Mouse (Mus musculus): Measurements from ENCODE around the gene Npas2.
A peak's percentile ranks its signal among the peaks of the same experiment; 100 is the strongest.

Gene Npas2

DNA sequence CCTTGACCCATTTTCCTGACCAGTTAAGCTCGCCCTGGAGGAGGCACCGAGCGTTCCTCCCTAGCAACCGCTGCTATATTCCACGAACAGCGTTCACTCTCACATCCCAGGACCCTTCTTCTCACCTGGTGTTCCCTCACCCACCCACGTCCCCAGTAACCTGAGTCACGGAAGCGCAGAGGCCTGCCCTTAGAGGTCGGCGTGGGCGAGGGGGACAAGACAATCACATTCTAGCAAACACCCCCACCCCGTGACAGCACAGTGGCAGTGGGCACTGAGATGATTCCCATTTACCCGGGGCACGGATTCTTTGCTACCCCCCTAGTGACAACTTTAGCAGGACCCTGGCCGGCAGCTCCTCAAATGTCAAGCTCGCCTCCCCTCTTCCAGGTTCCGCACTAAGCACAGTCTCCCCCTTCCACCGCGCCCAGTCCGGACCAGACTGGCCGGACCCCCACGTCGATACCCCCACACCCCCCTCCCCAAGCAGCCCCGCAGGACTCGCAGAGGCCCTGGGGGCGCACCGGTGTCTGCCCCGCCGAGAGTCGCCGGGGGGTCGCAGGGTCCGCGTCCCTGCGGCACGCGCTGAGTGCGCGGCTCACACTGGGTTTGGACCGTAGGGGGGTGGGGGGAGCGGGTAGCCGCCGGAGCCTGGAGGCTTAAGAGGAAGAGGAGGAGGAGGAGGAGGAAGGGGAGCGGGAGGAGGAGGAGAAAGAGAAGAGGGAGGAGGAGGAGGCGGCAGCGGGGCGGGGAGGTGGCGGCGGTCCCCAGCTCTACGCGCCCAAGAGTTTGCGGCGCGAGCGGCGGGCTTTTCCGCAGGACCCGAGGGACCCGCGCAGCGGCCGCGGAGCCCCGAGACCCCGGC lies at the start of gene Npas2:
Gene Npas2 (plus strand): TSS at position 735 of the 865 bp plus-strand sequence.
- DNase-seq = peak; percentile 52 to 58

DNA sequence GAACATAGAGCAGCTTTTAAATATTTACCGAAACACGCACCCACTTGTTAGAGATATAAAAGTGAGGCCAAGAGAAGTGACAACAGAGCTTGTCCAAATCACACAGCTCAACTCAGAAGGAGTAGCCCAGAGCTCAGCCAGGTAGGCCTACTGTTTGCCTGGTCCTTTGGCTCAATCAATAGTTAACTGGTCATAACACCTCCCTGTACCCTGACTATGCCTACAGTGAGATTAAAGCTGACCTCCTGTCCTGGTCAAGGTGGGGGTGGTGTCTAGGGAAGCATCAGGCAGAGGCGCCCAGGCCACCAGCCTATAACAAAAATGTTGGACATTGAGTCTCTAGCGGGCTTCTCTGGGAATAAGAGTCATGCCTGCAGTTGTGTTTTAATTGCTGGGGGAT lies 36.8 kb upstream of the Npas2 start:
- no peak for DNase-seq

DNA sequence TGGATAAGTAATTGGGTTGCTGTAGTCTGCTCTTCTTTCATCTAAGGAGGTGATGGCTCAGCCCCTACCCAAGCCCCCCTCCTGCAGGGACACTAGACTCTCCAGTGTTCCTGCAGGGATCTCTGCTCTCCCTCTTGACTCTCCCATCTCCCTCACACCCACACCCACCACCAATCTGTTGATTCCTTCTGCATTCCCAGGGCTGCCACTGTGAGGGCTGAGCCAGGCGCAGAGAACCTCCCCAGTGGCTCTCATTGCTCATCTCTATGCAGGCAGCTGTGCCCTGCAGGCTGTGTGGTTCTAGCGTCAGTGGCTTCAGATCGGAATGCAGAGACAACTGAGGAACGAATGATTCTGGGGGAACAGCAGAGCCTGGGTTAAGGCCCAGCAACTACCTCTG lies 33.4 kb upstream of the Npas2 start:
- DNase-seq = no peak

DNA sequence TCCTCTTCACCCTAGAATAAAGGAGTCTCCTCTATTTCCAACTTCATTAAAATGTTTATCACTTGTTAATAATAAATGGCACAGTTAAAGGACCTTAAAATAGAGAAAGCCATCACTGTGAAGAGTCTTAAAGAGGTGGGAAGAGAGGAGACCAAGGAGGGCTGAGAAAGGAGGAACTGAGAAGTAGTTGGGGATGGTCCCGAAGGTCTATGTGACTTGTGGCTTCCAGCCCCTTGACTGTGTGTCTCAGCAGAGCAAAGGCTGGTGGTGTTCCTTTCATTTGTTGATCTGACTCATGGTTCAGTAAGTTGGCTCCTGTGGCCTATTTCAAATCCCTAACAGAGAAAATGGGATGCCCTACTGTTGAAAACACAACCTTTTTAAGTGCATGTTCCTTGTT lies 30.5 kb upstream of the Npas2 start:
- DNase-seq = no peak

DNA sequence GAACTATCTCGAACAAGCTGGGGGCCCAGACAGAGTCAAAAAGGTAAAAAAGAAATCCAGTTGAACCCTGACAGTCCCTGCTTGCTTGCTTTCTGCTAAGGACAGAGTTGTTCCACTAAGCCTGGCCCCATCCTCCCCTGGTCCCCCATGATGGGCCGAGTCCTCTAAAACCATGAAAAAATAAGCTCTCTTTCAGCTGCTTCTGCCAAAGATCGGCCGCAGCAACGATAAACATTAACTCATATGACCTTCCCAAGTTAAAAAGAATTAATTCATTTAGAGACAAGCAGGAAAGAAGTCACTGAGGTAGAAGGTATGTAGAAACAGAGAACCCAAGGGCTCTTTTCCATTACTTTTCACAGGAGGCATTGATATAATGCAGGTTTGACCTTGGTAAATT lies 16.8 kb upstream of the Npas2 start:
- DNase-seq = no peak

DNA sequence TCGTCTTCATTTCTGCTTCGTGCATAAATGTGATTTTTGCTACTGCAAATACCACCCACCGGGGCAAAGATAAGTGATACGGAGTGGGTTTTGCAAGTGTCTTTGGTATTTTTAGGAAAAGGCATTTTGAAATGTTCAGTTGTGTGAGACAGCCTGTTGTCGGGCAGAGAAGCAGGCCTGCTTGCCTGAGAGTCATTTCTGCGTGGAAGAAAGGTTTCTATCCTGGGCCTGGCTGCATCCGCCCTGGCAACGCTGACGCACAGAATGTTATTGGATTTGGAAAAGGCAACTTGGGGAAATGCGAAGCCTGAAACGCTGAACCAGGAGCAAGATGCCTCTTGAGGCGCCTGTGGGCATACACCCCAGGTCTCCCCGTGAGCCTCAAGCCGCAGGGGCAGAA lies 16.3 kb upstream of the Npas2 start:
- DNase-seq = no peak

DNA sequence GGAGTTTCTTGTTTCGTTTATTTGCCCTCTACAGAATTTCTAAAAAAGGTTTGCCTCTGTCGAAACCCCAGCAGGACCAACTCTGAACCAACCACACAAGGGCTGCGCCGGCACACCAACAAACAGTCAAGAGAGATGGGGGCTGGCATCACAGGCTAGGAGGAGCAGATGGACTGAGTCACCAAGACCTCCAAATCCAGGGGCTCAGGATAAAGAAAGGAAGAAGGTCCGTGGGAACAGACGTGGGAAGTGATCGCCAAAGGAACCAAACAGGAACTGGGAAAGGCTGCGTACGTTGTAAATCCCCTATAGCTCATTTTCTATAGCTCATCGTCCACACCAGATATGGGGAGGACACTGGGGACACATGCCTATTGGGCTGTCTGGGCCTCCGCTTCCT lies 13.7 kb upstream of the Npas2 start:
- no peak for DNase-seq

DNA sequence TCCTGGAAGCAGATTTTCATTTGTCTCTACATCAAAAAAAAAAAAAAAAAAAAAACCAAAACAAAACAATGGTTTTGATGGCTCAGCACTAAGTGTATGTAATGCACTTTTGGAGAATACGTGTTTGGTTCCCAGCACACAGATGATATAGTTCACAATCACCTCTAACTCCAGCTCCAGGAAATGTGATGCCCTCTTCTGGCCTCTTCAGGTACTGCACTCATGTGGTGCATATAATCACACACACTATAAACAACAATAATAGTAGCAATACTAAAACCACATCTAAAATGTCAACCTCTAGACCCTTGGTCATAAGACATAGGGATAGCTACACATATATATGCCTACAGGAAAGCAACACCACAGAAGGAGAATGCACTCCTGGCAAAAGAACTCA lies 13.0 kb upstream of the Npas2 start:
- no peak for DNase-seq

DNA sequence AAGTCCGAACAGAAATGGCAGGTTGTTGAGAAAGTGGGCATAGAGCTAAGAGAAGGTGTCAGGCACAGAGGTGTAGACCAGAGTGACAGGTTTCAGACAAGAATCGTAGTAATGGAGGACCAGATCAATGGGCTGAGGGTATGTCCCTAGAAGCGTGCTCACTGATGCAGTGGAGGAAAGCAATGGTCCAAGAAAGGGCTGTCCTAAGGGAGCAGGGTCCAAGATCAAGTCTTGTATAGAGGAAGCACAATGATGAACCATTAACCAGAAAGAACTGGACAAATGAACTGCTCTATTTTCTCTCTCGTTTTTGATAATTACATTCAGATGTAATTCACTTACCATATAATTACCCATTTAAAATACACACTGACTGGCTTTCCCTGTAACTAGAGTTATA lies 11.6 kb upstream of the Npas2 start:
- DNase-seq = no peak

DNA sequence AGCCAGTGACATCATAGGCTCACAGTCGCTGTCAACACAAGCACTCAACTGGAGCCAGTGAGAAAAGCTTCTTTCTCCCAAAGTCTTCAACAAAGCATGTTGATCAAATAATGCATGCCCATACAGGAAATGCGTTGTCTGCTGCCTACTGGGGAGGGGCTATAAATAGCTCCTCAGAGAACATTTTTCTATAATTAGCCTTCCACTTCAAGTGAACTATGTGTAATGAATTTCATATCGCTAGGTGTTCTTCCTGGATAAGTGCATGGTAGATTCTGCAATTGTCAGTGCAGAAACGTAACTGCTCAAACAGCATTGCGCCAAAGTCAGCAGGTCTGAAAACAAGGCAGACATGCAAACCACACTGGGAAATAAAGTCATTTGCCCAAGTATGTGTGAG lies 7.7 kb upstream of the Npas2 start:
- DNase-seq = no peak

DNA sequence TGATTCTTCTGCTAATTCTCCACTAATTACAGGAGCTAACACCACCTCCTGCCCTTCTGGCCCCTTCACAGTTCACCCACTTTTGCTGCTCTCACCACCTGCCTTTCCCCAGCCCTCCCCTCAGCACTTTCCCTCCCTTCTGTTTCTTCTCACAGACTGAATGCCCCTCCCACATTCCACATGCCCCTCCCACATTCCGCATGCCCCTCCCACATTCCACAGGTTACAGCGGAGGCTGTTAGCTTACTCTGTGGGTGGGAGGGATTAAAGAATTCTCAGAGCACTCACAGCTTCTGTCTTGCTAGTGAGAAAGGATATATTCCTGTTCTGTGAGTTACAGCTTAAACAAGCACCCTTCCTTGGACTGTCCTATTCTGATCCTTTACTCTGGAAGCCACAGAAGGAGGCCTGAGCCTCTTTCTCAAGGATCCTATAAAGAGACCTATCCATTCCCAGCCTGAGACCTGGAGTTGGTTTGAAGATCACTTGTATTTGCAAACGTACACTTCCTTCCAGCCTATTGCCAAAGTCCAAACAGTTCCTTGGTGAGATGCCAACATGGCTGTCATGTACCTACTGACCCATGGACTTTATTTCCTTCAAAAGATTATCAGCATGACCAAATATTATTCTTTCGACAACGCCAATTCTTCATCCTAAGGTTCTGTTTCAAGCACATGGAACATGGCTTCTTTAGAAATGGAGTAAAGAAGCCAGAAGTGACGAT lies 6.7 kb upstream of the Npas2 start:
- DNase-seq = peak; percentile 29 to 48

DNA sequence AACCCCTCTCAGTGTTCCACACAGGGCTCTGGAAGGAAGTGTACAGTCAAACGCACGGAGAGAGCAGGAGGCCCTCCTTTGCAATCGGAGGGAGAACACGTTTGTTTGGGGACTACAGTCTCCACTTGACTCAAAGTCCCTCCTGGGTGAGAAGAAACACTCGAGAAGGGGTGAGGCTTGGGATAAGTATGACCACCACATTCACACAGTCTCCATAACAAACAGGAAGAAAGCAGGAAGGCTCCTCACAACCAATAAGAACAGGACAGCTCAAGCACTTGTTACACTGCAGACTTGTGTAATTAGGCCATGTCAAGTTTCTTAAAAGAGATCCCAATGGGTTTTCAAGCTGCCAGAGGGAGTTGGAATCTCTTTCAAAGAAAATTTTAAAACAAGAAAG lies 2.4 kb upstream of the Npas2 start:
- no peak for DNase-seq

DNA sequence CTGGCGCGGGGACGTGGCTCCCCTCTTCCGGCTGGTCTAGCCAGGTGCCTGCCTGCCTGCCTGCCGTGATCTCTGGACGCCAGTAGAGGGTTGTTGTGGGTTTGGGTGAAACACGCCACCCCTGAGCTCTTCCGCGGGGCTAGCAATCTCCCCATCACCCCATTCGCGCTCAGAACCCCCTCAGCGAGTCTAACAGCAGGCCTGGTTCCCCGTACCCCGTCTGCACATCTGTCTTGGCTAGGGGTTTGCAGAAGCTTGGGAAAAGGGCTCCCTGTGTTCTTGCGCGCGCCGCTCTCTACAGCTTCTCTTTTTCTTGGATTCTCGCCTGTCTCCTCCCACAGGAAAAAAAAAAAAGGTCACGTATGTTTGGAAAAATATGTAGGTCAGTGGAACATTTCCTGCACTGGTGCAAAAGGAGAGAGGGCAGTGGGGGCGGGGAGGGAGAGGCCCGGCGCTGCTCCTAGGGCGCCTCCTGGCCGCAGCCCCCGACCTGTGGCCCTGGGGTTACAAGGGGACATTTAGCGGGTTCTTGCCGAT lies 1.0 kb upstream of the Npas2 start:
- DNase-seq = peak; percentile 77 to 87

DNA sequence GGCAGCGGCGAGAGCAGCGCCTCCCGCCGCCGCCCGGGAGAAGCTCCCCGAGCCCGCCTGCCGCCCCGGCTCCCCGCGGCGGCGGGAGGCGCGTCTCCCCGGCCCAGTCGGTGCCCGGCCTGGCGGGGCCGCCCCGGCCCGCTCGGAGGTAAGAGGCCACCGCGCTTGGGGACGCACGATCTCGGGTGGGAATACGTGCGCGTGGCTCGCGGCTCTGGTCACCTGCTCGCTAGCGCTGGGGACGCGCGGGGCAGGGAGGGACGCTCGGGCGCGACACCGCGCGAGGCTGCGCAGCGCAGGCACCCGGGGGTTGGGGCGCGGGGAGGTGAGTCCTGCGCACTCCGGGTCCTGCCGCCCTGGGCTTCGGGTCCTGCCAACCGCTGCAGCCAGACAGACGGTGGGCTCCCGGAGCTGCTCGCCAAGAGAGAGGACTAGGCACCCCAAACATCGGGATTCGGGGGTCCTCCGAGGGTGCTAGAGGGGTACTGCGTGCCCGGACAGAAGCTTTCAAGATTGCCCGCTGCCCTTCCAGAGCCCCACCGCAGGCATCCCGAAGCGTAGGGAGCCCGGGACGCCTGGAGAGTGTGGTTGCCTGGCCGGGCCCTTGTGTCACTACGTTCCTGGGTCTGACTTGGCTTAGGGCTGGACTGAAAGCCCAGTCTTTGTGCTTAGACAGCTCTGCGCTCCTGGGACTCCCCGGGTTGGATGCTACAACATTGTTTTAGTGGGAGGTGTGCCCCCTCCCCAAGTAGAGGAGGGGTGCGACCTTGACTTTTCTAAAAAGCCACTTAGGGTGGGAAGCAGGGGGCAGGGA lies 538 bp downstream of the Npas2 start:
- peak; percentile 55 to 57 for DNase-seq

DNA sequence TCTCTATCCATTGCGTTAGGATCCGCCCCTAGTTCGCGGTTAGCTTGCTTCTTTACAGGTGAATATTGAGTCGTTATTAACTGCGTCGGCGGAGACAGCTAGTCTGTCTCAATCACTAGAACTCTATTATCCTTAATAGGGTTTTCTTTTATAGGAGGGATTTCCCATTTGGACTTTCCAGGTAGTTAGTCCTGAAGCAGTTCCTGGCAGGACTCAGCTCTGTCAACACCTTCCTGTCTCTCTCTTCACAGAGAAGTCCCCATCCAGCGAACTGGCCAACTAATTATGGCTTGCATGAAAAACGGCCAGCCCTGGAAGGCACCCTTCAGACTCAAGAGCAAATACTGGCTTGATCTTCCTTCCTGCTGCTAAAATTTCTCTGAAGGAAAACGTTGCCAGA lies 1.4 kb downstream of the Npas2 start:
- DNase-seq = no peak

DNA sequence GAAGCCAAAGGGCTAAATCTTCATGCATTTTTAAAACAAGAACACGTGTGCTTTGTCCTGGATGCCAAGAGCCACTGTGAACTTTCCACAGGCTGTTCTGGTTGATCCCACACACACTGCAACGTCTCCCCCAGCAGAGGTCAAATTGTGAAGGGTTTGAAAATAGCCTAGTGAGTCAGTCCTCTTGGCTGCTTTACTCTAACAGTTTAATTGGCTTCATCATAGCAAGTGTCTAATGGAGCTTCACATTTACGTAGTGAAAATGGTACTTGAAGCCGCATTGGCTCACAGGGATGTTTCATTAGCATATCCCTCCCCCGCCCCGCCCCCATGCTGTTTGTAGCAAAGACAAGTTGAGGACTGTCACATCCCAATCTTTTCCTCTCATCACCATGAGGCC lies 2.6 kb downstream of the Npas2 start:
- no peak for DNase-seq

DNA sequence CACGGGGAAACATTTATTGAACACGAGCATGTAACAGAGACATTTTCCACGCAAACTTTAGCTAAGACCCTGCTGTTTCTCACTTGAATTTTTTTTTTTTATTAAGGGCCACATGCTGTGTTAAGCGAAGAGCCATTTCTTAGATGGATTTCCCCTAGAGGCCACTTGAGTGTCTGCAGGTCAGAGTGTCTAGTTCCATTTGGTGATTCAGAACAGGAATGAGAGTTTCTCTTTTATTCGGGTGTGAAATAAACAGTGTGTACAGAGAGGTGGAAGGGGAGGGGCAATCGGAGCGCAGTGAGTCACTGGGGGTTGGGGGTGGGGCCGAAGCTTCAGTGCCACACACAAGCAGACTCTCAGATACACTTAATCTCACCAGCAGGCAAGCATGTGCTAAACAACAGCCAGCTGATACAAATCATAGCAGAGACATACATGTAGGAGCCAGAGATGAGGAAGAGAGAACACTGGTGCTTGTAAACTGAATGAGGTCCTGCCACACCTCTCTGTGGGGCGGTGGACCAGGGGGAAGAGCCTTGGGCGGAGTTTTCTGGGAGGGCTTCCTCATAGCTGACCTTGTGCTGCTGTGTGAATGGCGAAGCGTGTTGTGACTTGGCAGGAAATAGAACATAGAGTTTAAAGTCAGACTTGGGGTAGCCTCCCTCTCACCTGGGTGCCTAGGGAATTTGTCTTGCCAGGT lies 3.3 kb downstream of the Npas2 start:
- DNase-seq = peak in 1 of 2 experiments; percentile 43

DNA sequence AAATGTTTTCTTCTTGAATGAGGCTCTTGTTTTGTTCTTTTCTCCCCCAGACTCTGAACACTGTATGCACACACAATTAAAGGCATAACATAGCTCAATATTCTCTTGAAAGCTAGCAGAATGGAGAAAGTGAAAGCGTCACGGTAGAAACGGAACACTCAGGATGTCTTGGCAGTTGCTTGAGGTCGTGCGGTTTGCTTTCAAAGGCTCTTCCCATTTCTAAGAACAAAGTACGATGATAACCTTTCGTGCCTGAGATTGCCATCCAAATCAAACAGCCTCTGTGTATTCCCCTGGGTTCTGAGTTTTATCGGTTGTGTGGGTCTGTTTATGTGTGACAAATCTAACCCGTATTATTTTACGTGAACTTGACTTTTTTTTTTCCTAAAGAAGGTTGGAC lies 11.5 kb downstream of the Npas2 start:
- DNase-seq = peak in 1 of 2 experiments; percentile 26

DNA sequence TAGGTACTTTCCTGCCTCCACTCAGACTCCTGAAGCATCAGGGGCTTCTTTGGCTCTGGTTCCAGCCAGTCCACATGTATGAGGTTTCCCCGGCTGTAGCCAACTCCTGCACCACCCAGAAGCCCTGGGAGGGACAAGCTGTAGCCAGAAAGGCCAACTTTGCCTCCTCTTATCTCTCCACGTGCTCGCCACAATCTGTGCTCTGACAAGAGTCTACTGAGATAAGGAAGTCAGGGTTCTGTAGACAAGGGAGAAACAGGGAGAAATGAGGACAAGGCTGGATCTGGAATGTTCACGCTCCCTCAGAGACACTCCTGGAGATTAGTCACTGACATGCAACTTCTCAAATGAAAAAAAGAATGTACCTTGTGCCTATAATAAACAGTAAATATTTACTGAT lies 12.2 kb downstream of the Npas2 start:
- no peak for DNase-seq

DNA sequence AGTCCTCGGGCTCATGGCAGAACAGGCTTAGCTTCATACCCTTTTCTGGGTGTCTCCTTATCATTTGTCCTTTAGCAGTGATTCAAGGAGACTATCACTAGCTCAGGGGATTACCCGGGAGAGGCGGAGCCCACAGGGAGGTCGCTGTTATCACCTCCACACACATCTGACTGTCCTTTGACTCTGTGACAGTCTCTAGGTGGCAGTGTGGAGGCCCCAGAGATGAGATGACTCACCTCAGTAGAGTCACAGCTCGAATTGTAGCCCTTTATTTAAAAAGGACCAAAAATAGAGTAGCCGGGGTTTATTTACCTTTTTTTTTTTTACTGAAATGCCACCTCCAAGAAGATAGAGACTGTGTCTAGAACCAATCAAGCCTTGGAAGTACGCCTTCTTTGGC lies 13.4 kb downstream of the Npas2 start:
- peak; percentile 43 to 56 for DNase-seq

DNA sequence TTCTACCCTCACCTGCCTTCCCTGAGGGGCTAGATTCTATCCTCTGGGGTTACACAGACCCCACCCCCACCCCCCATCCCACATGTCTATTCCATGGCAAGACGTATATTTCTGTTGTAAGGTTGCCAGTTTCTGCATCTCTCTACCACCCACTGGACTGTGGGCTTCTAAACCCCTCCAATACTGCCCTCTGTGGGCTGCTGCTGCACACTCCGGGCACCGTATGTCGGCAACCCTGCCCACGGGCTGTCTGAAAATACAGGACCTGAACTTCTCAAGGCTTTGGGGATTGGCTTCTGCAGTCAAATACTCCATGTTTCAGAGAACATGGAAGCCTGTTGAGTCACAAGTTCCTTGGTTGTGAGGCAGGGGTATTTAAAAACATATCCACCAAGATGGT lies 17.4 kb downstream of the Npas2 start:
- DNase-seq = peak; percentile 53 to 60

DNA sequence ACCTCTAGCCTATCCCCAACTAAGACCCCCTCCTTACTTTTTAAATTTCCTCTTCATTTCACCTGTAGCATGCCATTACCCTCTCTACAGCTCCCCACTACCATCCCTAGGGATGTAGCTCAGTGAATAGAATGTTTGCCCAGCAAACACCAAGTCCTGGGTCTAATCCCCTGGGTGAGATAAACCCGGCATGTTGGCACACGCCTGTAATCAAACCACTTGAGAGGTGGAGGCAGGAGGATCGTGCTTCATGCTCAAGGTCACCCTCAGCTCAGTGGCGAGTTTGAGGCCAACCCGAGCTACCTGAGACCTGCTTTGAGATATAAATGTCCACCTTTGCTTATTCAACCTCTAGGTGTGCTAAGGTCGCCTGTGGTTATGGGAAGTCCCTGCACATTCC lies 19.5 kb downstream of the Npas2 start:
- no peak for DNase-seq

DNA sequence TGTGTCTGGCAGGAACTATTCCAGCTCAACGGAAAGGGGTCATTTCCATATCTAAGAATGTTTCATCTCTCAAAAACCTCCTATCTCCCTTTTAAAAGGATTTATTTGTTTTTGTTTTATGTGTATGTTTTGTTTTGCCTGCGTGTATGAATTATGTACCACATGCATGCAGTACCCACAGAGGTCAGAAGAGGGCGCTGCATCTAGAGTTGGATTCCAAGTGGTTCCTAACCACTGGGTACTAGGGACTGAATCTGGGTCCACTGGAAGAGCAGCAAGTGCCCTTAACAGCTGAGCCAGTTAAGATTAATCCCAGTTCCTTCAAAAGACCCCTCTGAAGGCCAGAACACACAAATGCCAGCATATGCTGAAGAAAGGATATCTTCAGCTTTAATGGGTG lies 24.1 kb downstream of the Npas2 start:
- no peak for DNase-seq
